Mouse (Mus musculus): ENCODE results near the gene Ccl9. TPM values are rescaled to one million over a fixed set of nuclear protein-coding genes. Genes with fewer than 3 reads are reported as not detected.
"Not testable (repeated sequence)": the region's sequence is repeated elsewhere in the genome, so short reads cannot be mapped to it uniquely, and the experiment has no call there.

The Ccl9 gene
- total RNA-seq, 2 experiments from 2014 or later, result 4.0 to 4.9 TPM

GRCm38 (mm10) chr11:83581626-83582610 is 3.5 kb upstream of the Ccl9 start:
- DNase-seq (ENCODE audit: low spot score in 2 of 2), result no peak

- DNase-seq (ENCODE audit: low spot score in 2 of 2), result no peak
These were observed 2.3 kb upstream of the Ccl9 start for GRCm38 (mm10) chr11:83580699-83581232.

- DNase-seq (ENCODE audit: low spot score in 2 of 2), result no peak
These were observed 563 bp upstream of the Ccl9 start for GRCm38 (mm10) chr11:83578999-83579398.

- DNase-seq (ENCODE audit: low spot score in 2 of 2), result no peak
These were observed 1.4 kb downstream of the Ccl9 start for GRCm38 (mm10) chr11:83576927-83577555.

GRCm38 (mm10) chr11:83572834-83573233 is 5.6 kb downstream of the Ccl9 start:
- no peak for DNase-seq (ENCODE audit: low spot score in 2 of 2)

GRCm38 (mm10) chr11:83572223-83572622 is 6.2 kb downstream of the Ccl9 start:
- DNase-seq (ENCODE audit: low spot score in 2 of 2), result no peak

- DNase-seq (ENCODE audit: low spot score in 2 of 2), result no peak
These were observed 8.2 kb downstream of the Ccl9 start for GRCm38 (mm10) chr11:83570189-83570588.

GRCm38 (mm10) chr11:83569249-83569648 is 9.2 kb downstream of the Ccl9 start:
- no peak for DNase-seq (ENCODE audit: low spot score in 2 of 2)

GRCm38 (mm10) chr11:83568786-83569185 is 9.7 kb downstream of the Ccl9 start:
- no peak for DNase-seq (ENCODE audit: low spot score in 2 of 2)

- DNase-seq (ENCODE audit: low spot score in 2 of 2), result no peak
These were observed 10.4 kb downstream of the Ccl9 start for GRCm38 (mm10) chr11:83568061-83568460.

GRCm38 (mm10) chr11:83567311-83567710 is 11.1 kb downstream of the Ccl9 start:
- DNase-seq (ENCODE audit: low spot score in 2 of 2), result no peak

- no peak for DNase-seq (ENCODE audit: low spot score in 2 of 2)
These were observed 11.8 kb downstream of the Ccl9 start for GRCm38 (mm10) chr11:83566617-83567016.

- peak in 1 of 2 experiments; percentile 37 for DNase-seq (ENCODE audit: low spot score in 2 of 2)
These were observed 14.7 kb downstream of the Ccl9 start for GRCm38 (mm10) chr11:83563754-83564153.

GRCm38 (mm10) chr11:83562311-83562887 is 16.0 kb downstream of the Ccl9 start:
- DNase-seq (ENCODE audit: low spot score in 2 of 2), result no peak

- no peak for DNase-seq (ENCODE audit: low spot score in 2 of 2)
These were observed 18.0 kb downstream of the Ccl9 start for GRCm38 (mm10) chr11:83560405-83560804.

- no peak for DNase-seq (ENCODE audit: low spot score in 2 of 2)
These were observed 21.4 kb downstream of the Ccl9 start for GRCm38 (mm10) chr11:83557074-83557473.

- peak in 1 of 2 experiments; percentile 32 for DNase-seq (ENCODE audit: low spot score in 2 of 2)
These were observed 22.2 kb downstream of the Ccl9 start for GRCm38 (mm10) chr11:83556085-83556781.

- DNase-seq (ENCODE audit: low spot score in 2 of 2), result no peak
These were observed 26.8 kb downstream of the Ccl9 start for GRCm38 (mm10) chr11:83551668-83552067.

GRCm38 (mm10) chr11:83551037-83551436 is 27.4 kb downstream of the Ccl9 start:
- not testable (repeated sequence) for DNase-seq (ENCODE audit: low spot score in 2 of 2)

- no peak for DNase-seq (ENCODE audit: low spot score in 2 of 2)
These were observed 28.2 kb downstream of the Ccl9 start for GRCm38 (mm10) chr11:83550186-83550632.

GRCm38 (mm10) chr11:83544214-83544613 is 34.2 kb downstream of the Ccl9 start:
- no peak for DNase-seq (ENCODE audit: low spot score in 2 of 2)

All from gastrocnemius, postnatal 4 days (tissue).